Mouse (Mus musculus): ENCODE results near the gene Chil3. TPM values are rescaled to one million over a fixed set of nuclear protein-coding genes. Genes with fewer than 3 reads are reported as not detected.

Chil3 gene
- polyA plus RNA-seq (2014; fragmentation: Illumina TruSeq; extraction: RNeasy Lipid Tissue Mini Kit (QIAGEN cat#74804); ENCODE audit: low read depth, low replicate concordance), result 1.0 TPM

DNA sequence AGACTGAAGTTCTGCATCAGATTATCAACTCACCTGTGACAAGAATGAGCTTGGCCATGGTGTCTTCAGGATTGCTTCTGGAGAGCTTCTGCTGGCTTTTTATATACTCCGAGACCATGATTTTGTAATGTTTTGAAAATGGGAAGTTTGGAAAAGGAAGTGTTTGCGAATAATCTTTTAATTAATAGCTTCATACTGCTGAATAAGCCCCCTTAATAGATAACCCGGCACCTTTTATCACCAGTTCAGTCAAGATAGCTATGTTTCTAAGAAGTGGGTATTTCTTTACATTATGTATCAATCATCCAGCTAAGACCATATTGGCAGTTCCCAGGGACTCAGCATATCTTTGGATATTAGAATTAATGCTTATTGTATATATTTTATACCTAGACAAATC is at the start of gene Chil3:
Gene Chil3, minus strand, starts transcription at position 101 of the 400 bp plus-strand sequence.

DNA sequence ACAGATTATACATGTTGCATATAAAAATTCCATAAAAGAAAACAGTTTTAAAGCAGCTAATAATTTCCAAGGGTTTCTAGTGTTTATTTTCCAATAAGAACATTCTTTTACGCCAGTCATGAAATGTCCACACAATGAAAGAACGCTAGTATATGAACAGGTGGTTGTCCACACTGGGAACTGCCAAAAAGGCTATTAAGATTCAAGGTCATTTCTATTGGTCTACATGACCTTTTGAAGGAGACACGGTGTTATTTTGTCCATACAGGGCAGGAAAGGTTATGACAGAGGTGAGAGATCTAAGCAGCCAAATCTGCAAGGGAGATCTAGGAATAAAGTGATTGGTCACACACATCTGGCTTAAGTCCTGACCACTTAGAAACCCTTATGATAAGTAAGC is 54.4 kb downstream of the Chil3 start, which contains the start of gene Chia1:
Gene Chia1, plus strand, starts transcription at position 301 of the 400 bp plus-strand sequence.

Other genes with a start within 250 kb of the Chil3 start
- 1.7 TPM for gene I830077J02Rik, start 234.9 kb downstream of the Chil3 start, polyA plus RNA-seq (2014; fragmentation: Illumina TruSeq; extraction: RNeasy Lipid Tissue Mini Kit (QIAGEN cat#74804); ENCODE audit: low read depth, low replicate concordance)
- 38.5 TPM for gene Wdr77, start 208.2 kb downstream of the Chil3 start, polyA plus RNA-seq (2014; fragmentation: Illumina TruSeq; extraction: RNeasy Lipid Tissue Mini Kit (QIAGEN cat#74804); ENCODE audit: low read depth, low replicate concordance)
- gene Atp5f1, start 207.5 kb downstream of the Chil3 start, polyA plus RNA-seq (2014; fragmentation: Illumina TruSeq; extraction: RNeasy Lipid Tissue Mini Kit (QIAGEN cat#74804); ENCODE audit: low read depth, low replicate concordance), result 1,241 TPM
- 4.0 TPM for gene Ovgp1, start 193.9 kb downstream of the Chil3 start, polyA plus RNA-seq (2014; fragmentation: Illumina TruSeq; extraction: RNeasy Lipid Tissue Mini Kit (QIAGEN cat#74804); ENCODE audit: low read depth, low replicate concordance)
- not detected for gene Pifo, start 152.9 kb downstream of the Chil3 start, polyA plus RNA-seq (2014; fragmentation: Illumina TruSeq; extraction: RNeasy Lipid Tissue Mini Kit (QIAGEN cat#74804); ENCODE audit: low read depth, low replicate concordance)
- 0.76 TPM for gene Chil5, start 134.8 kb downstream of the Chil3 start, polyA plus RNA-seq (2014; fragmentation: Illumina TruSeq; extraction: RNeasy Lipid Tissue Mini Kit (QIAGEN cat#74804); ENCODE audit: low read depth, low replicate concordance)
- not detected for gene Chia1, start 54.3 kb downstream of the Chil3 start, polyA plus RNA-seq (2014; fragmentation: Illumina TruSeq; extraction: RNeasy Lipid Tissue Mini Kit (QIAGEN cat#74804); ENCODE audit: low read depth, low replicate concordance)
- gene Chil4, start 51.9 kb upstream of the Chil3 start, polyA plus RNA-seq (2014; fragmentation: Illumina TruSeq; extraction: RNeasy Lipid Tissue Mini Kit (QIAGEN cat#74804); ENCODE audit: low read depth, low replicate concordance), result not detected
- gene Chil6, start 238.6 kb upstream of the Chil3 start, polyA plus RNA-seq (2014; fragmentation: Illumina TruSeq; extraction: RNeasy Lipid Tissue Mini Kit (QIAGEN cat#74804); ENCODE audit: low read depth, low replicate concordance), result 1.5 TPM